Mouse (Mus musculus) cerebellum, postnatal 10 days (tissue): ENCODE results near the gene Dusp1.

Experiments
- DNase-seq, 2 experiments: peaks; one replicate each; pipeline ENCODE4 v3.0.0; 2021; ENCODE audit warnings: mixed read lengths in 2 of 2

The Dusp1 gene

GRCm38 (mm10) chr17:26498626-26499025 lies 63.3 kb downstream of the Dusp1 start:
- no peak for DNase-seq

GRCm38 (mm10) chr17:26497416-26497923 lies 64.5 kb downstream of the Dusp1 start:
- no peak for DNase-seq

- DNase-seq = no peak
Measured at GRCm38 (mm10) chr17:26494642-26495468, 67.1 kb downstream of the Dusp1 start.

- no peak for DNase-seq
Measured at GRCm38 (mm10) chr17:26492246-26492645, 69.7 kb downstream of the Dusp1 start.

GRCm38 (mm10) chr17:26490910-26491309 lies 71.0 kb downstream of the Dusp1 start:
- no peak for DNase-seq

- no peak for DNase-seq
Measured at GRCm38 (mm10) chr17:26490072-26490471, 71.9 kb downstream of the Dusp1 start.

GRCm38 (mm10) chr17:26488711-26489403 lies 73.1 kb downstream of the Dusp1 start:
- DNase-seq = no peak

GRCm38 (mm10) chr17:26487917-26488316 lies 74.0 kb downstream of the Dusp1 start:
- DNase-seq = no peak

- no peak for DNase-seq
Measured at GRCm38 (mm10) chr17:26487266-26487665, 74.7 kb downstream of the Dusp1 start.

- DNase-seq = no peak
Measured at GRCm38 (mm10) chr17:26484626-26485421, 77.1 kb downstream of the Dusp1 start.

- no peak for DNase-seq
Measured at GRCm38 (mm10) chr17:26480956-26481355, 81.0 kb downstream of the Dusp1 start.

GRCm38 (mm10) chr17:26479619-26480018 lies 82.3 kb downstream of the Dusp1 start:
- DNase-seq = peak; percentile 81 to 85

GRCm38 (mm10) chr17:26478672-26479071 lies 83.3 kb downstream of the Dusp1 start:
- DNase-seq = no peak

GRCm38 (mm10) chr17:26476871-26477270 lies 85.1 kb downstream of the Dusp1 start:
- no peak for DNase-seq

- no peak for DNase-seq
Measured at GRCm38 (mm10) chr17:26468102-26468894, 93.6 kb downstream of the Dusp1 start.

GRCm38 (mm10) chr17:26467619-26468018 lies 94.3 kb downstream of the Dusp1 start:
- DNase-seq = no peak

- DNase-seq = peak; percentile 93 to 95
Measured at GRCm38 (mm10) chr17:26466741-26467150, 95.2 kb downstream of the Dusp1 start.

GRCm38 (mm10) chr17:26464972-26465371 lies 97.0 kb downstream of the Dusp1 start:
- DNase-seq = no peak

- DNase-seq = no peak
Measured at GRCm38 (mm10) chr17:26464481-26464880, 97.4 kb downstream of the Dusp1 start.

- DNase-seq = no peak
Measured at GRCm38 (mm10) chr17:26463984-26464383, 97.9 kb downstream of the Dusp1 start.

GRCm38 (mm10) chr17:26463432-26463831 lies 98.5 kb downstream of the Dusp1 start:
- no peak for DNase-seq

GRCm38 (mm10) chr17:26462634-26463170 lies 99.2 kb downstream of the Dusp1 start:
- DNase-seq = peak; percentile 92 to 94
